ENCODE assay signal across 15 mouse cellular contexts in genomic region chrX:145515498-145516158, GRCm38 (mm10). TPM values are rescaled to one million over a fixed set of nuclear protein-coding genes. Genes with fewer than 3 reads are reported as not detected.
DNase-seq lines count a peak whose midpoint lies in the region; ATAC-seq and TF ChIP-seq lines count a peak whose summit lies in the region.
"Had no signal": no experiment of that assay in that cellular context is flagged by ENCODE, and none has a peak within 500 bp of the region (broad histone marks: within the 10 kb centered on the region; RNA-seq: fewer than 3 reads in every experiment).

No protein-coding gene starts in this region.

- H3K9ac ChIP-seq in limb, embryonic 11.5 days (ENCODE audit: low read length) = no peak overlapping the region
- no peak overlapping the region for H3K9ac ChIP-seq in hindbrain, embryonic 12.5 days
- H3K9ac ChIP-seq: embryonic facial prominence, embryonic 15.5 days; lung, embryonic 15.5 days had no signal

- H3K9me3 ChIP-seq in limb, embryonic 11.5 days (ENCODE audit: control insufficient read depth, low read length) = no peaks in the 10 kb centered on the region
- H3K9me3 ChIP-seq in hindbrain, embryonic 12.5 days (replicated peaks) = no peaks in the 10 kb centered on the region
- H3K9me3 ChIP-seq: embryonic facial prominence, embryonic 15.5 days; lung, embryonic 15.5 days; midbrain, embryonic 10.5 days had no signal

- H3K4me3 ChIP-seq in gastrocnemius, adult 2 months = peak overlapping the region; percentile 24; the same call in 1 of the 2 replicates
- no peak overlapping the region for H3K4me3 ChIP-seq in limb, embryonic 11.5 days (ENCODE audit: low read depth, low read length)
- H3K4me3 ChIP-seq in hindbrain, embryonic 12.5 days = no peak overlapping the region
- H3K4me3 ChIP-seq: embryonic facial prominence, embryonic 15.5 days; lung, embryonic 15.5 days; midbrain, embryonic 10.5 days had no signal

- no peak for DNase-seq in gastrocnemius, adult 2 months
- DNase-seq in gastrocnemius, adult 18-20 months (ENCODE audit: low spot score) = no peak
- peak; percentile 18 for DNase-seq in ovary, adult 18-20 months (ENCODE audit: low spot score)
- no peak for DNase-seq in ovary, postnatal 14 days (ENCODE audit: low spot score)
- DNase-seq in limb, embryonic 11.5 days (ENCODE audit: low spot score) = peak; percentile 28
- DNase-seq: cerebellum, adult 8-10 months; left cerebral cortex, postnatal 4 days; retina, postnatal 1 day; thymus, postnatal 36 days had no signal

- H3K4me2 ChIP-seq in limb, embryonic 11.5 days (ENCODE audit: low read depth, severe bottlenecking) = no peak overlapping the region
- H3K4me2 ChIP-seq in hindbrain, embryonic 12.5 days (replicated peaks) = no peak overlapping the region
- H3K4me2 ChIP-seq: embryonic facial prominence, embryonic 15.5 days; lung, embryonic 15.5 days had no signal

- H3K4me1 ChIP-seq in limb, embryonic 11.5 days (ENCODE audit: control insufficient read depth, insufficient read depth, low read length) = no peaks in the 10 kb centered on the region
- no peaks in the 10 kb centered on the region for H3K4me1 ChIP-seq in hindbrain, embryonic 12.5 days
- H3K4me1 ChIP-seq: embryonic facial prominence, embryonic 15.5 days; lung, embryonic 15.5 days had no signal

- no peaks in the 10 kb centered on the region for H3K36me3 ChIP-seq in limb, embryonic 11.5 days (ENCODE audit: control insufficient read depth, insufficient read depth, low read length)
- no peaks in the 10 kb centered on the region for H3K36me3 ChIP-seq in hindbrain, embryonic 12.5 days
- H3K36me3 ChIP-seq: embryonic facial prominence, embryonic 15.5 days; lung, embryonic 15.5 days; midbrain, embryonic 10.5 days had no signal

- H3K27me3 ChIP-seq in limb, embryonic 11.5 days (ENCODE audit: control insufficient read depth, insufficient read depth, low read length) = no peaks in the 10 kb centered on the region
- no peaks in the 10 kb centered on the region for H3K27me3 ChIP-seq in hindbrain, embryonic 12.5 days
- H3K27me3 ChIP-seq: embryonic facial prominence, embryonic 15.5 days; lung, embryonic 15.5 days had no signal

- intact Hi-C loops in gastrocnemius, adult 2 months (cut with DNase I) = no loop called here

- 44% methylated on average over 9 of the region's 9 CpGs for WGBS in limb, embryonic 11.5 days
- 67% methylated on average over 9 of the region's 9 CpGs for WGBS in hindbrain, embryonic 12.5 days

- no peak overlapping the region for H3K27ac ChIP-seq in gastrocnemius, adult 2 months
- H3K27ac ChIP-seq in limb, embryonic 11.5 days (replicated peaks; ENCODE audit: low read depth, low read length) = no peak overlapping the region; the same call in 1 of the 2 replicates
- H3K27ac ChIP-seq in hindbrain, embryonic 12.5 days = no peak overlapping the region
- H3K27ac ChIP-seq: embryonic facial prominence, embryonic 15.5 days; hindbrain, postnatal 0 days; lung, embryonic 15.5 days; midbrain, embryonic 10.5 days had no signal

- ATAC-seq in limb, embryonic 11.5 days (ENCODE audit: insufficient number of reproducible peaks, low FRiP score, low TSS enrichment, low read depth) = peak; percentile 77
- no peak for ATAC-seq in hindbrain, embryonic 12.5 days (ENCODE audit: low FRiP score)
- ATAC-seq in erythroid progenitor cell, adult 5-6 weeks (replicated peaks; ENCODE audit: low FRiP score, poor library complexity, severe bottlenecking) = no peak
- ATAC-seq: hindbrain, postnatal 0 days had no signal

- TF ChIP-seq CTCF in gastrocnemius, adult 2 months (IDR thresholded peaks at IDR 0.05) = no peak

RNA-seq across cellular contexts. Expression of gene Amot, which starts 10.6 kb away (rescaled TPM):
- 100 to 1,000 TPM in 1 of 2 experiments, 10 to 100 TPM in 1; 82.8 to 116 TPM for total RNA-seq in gastrocnemius, adult 2 months (2021)
- total RNA-seq in gastrocnemius, adult 18-20 months (2021) = 100 to 1,000 TPM in 1 of 2 experiments, 10 to 100 TPM in 1; 96.6 to 109 TPM
- polyA plus RNA-seq in limb, embryonic 11.5 days (2014; fragmentation: Nextera tagmentation; extraction: Ambion mirVana) = 76.4 and 78.5 TPM in 2 replicates
- 25.9 and 33.1 TPM in 2 replicates for polyA plus RNA-seq in hindbrain, embryonic 12.5 days (2016; fragmentation: Nextera tagmentation; extraction: Ambion mirVana)
- 0.36 and 5.9 TPM in 2 replicates for total RNA-seq in erythroid progenitor cell, adult 5-6 weeks (2015; ENCODE audit: low replicate concordance)
- 1.3 TPM in 1 of 2 replicates, not detected in the other for total RNA-seq in erythroid progenitor cell, adult 5-6 weeks (2017; ENCODE audit: low replicate concordance)

Comparison
In these comparisons a context has a peak if more than half of its experiments do, and no peak if none do; other contexts are left out.
1. DNase-seq: peak in ovary, adult 18-20 months (single experiment) and limb, embryonic 11.5 days (single experiment); none in gastrocnemius, adult 2 months (single experiment), gastrocnemius, adult 18-20 months (single experiment) and ovary, postnatal 14 days (single experiment).
2. RNA of gene Amot, which starts 10.6 kb away (total RNA-seq): 82.8 to 116 TPM in gastrocnemius, adult 2 months and 96.6 to 109 TPM in gastrocnemius, adult 18-20 months; 0.36 to 5.9 TPM in erythroid progenitor cell, adult 5-6 weeks; every median in the first group is over 10 times any median in the second.